Mouse (Mus musculus) telencephalon, adult 2 months (tissue): ENCODE data around the gene Iqcd.

Source experiments
- DNase-seq: peaks from one replicate; pipeline ENCODE4 v3.0.0-alpha.2; 2011; ENCODE audit warnings: low read depth, low spot score

The Iqcd gene

DNA sequence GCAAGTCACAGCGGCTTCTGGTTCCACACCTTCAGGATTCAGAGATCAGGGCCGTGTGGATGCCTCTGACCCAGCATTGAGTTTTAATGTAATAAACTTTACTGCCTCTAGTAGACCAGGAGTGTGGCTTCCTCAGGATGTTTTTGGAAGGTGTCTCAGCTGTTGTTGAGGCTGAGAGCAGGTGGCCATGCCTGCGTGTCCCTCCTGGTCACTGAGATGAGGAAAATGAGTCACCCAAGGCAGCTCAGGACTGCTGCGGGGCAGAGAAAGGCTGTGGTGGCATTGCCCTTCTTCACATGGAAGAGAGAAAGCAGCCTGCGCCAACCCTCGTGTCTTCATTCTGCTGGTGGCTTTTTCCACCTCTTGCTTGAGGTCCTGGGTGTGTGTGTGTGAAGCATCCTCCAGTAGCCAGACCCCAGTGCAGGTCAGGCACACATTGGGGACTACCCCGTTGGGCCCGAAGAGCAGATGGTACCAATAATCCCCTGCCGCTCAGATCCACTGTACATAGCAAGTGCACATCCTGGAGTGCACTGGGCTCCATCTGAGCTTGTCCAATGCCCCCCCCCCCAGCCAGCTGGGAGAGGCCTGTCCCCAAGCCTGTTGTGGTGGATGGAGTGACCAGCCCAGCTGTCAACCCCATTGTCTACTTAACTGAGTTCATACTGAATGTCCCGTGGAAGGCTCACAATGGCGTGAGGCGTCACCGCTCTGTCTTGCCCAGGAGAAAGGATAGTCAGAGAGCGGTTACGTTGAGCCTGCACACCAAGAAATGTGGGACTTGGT lies 38.9 kb downstream of the Iqcd start:
- DNase-seq: no peak

DNA sequence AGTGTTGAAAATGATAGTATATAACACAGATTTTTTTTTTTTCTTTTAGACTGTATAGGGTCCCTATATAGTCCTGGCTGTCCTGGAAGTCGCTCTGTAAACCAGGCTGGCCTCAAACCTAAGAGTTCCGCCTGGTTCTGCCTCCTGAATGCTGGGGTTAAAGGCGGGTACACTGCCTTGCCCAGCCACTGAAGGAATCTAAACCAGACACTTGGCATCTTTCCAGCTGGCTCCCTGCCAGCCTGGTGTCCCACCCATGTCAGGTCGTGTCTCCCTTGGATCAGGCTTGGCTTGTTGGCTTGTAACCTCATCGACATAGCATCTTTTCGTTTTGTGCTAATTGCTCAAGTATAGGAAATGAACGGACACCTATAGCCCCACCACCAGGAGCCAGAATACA lies 39.8 kb downstream of the Iqcd start:
- DNase-seq: no peak

DNA sequence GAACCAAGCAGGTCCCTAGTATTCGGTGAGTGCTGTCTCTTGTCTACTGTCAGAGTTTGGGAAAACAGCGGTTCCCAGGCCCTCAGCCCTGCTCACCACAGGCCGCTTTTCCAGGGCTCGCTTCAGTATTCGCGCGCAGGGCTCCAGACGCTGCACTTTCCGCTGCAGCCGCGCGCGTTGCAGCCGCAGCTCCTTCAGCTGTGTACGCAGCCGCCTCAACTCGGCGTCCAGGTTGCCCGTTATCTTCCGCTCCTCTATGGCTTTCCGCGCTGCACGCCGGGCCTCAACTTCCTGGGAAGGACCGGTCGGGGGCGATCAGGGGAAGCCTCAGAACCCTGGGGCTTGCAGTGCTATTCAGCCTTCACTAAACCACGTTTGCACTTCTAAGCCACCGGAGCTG lies 42.3 kb downstream of the Iqcd start:
- DNase-seq: no peak

DNA sequence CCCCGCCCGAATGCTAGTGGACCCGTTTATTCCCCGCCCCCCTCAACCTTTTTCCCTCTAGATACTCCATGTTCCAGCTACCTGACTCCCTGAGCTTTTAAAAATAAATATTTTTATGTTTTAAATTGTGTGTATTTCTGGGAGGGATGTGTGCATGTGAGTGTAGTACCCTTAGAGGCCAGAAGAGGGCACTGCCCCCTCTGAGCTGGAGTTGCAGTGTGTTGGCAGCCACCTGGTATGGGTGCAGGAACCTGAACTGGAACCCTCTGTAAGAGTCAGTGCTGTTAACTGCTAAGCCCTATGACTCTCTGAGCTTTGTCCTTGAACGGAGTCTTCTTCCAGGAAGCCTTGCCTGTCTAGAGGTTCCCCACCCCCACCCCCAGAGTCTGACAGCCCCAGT lies 43.1 kb downstream of the Iqcd start:
- no peak for DNase-seq

DNA sequence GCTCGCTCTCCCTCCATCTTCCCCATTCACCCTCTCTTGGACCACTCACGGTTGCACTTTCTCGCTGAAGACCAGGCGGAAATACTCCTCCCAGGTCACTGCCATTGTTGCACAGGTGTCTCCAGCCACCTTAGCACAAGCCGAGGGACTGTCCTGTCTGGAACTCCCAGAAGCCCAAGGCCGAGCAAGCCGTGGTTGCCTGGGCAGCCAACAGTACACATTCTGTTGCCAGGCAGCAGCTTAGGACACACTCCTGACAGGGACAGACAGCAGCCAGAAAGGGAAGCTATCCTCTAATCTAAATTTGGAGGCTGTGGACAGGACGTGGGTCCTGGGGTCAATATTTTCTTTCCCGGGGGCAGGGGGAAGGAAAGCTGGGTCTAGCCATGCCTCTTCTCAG lies 45.3 kb downstream of the Iqcd start, which contains the start of gene Cfap73:
Gene Cfap73, minus strand, starts transcription at position 105 of the 400 bp plus-strand sequence.
- DNase-seq: no peak

DNA sequence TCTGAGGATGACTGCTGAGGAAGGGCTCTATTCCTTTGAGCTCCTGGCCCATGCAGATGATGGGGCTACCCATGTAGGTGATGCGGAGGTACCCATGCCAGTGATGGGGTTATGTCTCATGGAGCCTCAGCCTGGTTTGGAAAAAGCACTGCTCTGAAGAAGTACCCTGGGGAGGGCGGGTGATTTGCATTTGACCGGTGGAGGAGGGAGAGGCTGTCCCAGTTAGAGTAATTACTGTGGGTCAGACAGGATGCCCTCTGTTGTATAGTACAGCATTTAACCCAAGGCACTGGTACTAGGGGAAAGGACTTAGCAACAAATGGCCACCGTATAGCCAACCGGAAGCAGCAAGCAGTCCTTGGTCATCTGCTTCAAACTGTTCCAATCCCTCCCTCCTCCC lies 46.0 kb downstream of the Iqcd start:
- no peak for DNase-seq

DNA sequence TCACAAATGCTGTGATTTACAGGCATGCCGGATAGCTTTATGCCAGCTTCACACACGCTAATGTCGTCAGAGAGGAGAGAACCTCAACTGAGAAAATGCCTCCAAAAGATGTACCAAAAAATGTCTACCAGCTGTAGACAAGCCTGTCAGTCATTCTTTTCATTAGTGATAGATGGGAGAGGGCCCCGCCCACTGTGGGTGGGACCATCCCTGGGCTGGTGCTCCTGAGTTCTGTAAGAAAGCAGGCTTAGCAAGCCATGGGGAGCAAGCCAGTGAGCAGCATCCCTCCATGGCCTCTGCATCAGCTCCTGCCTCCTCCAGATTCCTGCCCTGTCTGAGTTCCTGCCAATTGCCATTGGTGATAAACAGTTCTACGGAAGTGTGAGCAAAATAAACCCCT lies 46.8 kb downstream of the Iqcd start:
- no peak for DNase-seq

DNA sequence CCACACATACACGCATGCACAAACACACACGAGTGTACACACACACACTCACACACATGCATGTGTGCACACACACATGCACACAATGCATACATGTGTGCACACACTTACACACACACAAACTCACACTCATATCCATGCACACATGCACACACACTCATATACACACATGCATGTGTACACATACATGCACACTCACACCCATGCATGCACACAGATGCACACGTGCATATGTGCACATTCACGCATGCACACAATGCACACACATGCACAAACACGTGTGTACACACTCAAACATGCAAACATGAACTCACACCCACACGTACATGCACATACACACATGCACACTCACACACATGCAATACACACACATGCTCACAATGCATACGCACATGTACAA lies 51.3 kb downstream of the Iqcd start:
- DNase-seq: no peak

DNA sequence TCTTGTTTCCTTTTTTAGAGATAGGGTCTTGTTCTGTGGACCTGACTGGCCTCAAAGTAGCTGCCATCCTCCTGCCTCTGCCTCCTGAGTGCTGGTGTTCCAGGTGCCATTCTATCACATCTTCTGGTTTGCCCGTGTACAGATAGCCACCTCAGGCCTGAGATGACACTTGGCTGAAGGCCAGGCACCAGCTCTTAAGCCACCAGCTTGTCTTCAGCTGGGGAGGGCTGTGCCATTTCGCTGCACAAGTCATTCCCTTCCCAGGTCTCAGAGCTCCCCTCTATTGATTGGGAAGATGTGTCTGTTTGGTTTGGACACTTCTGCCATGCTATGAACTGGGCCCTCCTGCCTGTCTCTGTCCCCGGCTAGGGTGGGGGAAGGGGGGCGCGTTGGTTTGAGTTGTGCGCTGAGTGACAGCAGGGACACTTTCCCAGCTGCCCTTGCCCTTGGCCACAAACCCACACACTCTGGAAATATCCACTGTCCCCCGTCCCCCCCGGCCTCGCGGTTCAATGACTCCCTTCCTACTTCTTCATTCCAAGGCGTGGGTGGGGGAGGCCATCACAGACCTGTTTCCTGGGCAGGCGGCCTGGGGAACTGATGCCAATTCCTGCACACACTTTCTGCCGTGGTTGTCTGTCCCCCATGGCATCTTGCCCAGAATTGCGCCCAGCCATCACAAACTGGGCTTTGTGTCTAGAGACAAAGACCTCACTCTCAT lies 54.7 kb downstream of the Iqcd start:
- DNase-seq: no peak

DNA sequence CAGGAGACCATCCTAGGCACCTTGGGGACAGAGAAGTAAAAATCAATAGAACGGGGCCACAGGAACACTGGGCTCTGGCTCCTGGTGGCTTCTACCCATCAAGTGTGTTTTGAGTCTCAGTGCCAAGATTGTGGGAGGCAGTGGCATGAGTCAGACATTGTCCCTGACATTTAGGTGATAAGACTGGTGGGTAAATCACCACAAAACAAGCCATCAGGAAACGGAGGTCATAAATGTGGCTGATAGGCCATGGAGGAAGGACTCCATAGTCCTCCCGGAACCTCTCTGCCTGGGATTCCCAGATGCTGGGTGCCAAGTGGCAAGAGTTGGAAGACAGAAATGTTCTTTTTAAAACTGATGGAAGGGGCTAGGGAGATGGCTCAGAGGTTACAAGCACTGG lies 55.4 kb downstream of the Iqcd start:
- DNase-seq: no peak

DNA sequence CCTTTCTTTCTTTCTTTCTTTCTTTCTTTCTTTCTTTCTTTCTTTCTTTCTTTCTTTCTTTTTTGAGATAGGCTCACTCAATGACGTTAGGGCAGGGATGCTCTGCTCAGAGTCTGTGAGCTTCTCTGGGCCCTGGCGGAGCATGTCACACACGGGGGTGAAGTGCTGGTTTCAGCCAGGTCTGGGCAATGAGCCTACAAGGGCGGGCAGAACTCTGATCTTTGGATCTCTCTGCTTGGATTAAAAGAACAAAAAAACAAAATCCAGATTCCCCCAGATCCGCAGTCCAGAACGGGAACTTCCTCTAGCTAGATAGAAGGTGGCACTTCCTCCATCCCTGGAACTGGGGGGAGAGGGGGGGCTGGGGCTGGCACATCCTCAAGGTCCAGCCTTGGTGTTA lies 57.0 kb downstream of the Iqcd start:
- no peak for DNase-seq

DNA sequence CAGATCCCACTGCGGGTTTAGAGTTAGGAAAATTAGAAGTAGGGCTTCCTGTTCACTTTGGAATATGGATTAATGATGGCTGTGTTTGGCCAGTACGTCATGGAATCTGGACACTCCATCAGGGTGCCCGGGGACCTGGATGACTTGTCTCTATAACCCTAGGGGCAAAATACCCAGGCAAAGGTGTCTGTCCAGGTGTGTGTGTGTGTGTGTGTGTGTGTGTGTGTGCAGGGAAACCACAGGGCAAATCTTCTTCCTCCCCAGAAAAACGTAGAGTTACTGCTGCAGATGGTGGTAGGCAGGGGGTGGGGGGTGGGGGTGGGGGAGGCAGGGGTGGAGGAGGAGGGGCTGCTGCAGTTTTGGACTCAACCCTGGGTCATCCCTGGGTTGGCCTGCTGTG lies 58.5 kb downstream of the Iqcd start:
- no peak for DNase-seq

DNA sequence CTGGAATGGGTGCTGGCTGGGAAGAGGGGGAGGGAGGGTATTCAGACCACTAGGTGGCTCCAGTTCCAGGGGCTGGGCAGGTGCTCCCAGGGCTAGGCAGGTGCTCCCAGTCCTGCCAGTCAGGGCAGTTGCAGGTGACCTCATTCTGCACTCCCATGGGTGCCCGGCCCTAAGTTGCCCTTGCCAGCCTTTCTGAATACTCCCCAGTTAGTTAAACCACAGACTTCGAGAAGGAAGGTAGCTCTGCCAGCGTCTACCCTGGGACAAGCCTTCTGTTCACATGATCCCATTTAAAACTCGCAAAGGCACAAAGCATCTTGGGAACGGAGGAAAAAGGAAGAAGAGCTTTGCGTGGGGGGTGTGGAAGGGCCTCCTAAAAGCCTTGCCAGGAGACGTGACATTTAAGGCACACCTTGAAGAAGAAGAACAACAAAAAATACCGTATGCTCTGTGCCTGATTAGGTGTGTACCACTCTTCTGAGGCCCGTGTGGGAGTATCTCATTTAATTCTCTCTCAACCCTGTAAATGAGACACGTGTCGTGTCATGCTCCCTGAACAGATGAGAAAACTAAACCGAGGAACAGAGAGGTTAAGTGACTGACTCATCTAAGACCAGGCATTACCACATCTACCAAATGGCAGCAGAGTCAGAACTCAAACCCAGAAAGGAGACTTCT lies 59.1 kb downstream of the Iqcd start:
- peak; percentile 78 for DNase-seq

DNA sequence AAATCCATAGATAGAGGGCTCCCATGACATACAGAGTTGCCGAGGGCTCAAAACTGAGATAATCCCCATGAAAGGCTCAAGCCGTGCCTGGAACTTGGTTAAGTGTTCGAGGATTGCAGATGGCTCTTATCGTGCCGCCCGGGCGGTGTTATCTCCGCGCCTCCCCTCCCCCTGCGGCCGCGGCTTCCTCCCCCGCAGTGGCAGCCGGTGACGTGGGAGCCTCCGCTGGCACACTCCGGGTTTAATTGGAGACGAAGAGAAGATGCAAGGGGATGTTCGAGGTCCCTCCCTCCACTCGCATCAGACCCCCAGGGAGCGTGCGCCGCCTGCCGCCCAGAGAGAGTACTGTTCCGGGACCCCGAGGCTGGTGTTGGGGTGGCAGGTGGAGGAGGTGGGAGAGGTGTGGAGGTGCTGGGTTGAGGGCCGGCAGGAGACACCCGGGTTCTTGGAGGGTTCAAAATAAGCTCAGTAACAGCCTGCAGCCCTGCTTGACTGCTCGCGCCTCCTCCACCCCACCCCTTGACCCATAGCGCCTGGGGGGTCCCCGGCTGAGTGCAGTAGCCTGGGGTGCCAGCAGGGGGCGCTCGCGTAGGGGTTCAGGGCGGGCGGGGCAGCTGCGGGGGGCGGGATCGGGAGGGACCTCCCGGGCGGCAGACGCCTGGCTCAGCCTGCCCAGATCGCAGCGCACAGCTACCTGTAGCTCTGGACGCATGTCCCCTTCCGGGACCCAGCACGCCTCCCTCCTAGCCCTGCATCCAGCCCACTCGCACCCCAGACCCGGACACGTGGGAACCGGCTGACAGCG lies 60.0 kb downstream of the Iqcd start, which contains the start of gene Rasal1:
Gene Rasal1, plus strand, starts transcription at position 244 of the 805 bp plus-strand sequence.
- peak; percentile 68 for DNase-seq

DNA sequence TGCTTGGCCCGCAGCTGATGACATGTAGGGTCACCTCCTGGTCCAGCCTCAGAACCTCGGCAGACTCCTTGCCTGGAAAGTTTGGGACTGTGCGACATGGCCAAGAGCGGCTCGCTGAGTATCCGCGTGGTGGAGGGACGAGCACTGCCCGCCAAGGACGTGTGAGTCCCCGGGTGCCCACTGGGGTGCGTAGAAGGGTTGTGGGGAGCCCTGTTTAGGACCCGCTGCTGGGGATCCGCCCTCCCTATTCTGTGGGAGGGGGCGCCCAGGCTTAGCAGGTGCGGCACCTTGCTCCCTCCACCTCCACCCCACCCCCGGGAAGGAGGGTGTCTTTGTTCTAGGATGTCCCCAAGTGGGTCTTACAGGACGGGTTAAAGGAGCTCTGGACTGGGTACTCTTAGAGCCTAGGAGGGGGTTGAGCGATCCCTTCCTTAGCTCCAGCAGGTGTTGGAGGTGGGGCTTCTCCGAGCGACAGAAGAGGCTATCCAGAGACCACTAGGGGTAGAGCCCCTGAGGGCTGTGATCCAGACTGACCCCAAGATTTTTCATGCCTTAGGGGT lies 60.6 kb downstream of the Iqcd start:
- no peak for DNase-seq

DNA sequence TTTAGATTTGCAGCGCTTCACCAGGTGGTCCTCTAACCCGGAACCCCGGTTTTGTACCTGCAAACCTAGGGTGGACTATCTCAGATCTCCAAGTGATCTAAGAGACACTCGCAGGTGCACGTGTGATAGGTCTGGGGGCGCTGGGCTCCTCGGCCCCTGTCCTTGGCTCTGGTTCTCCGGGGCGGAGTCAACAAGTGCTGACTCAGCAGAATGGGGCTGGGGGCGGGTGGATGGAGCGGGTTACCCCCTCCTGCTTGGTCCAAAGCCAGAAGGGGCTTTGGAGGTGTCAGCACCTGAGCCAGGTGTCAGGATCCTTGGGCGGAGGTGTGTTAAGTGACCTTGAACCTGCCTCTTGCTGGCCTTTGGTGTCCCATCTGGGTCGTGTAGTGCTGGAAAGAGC lies 61.1 kb downstream of the Iqcd start:
- DNase-seq: no peak

DNA sequence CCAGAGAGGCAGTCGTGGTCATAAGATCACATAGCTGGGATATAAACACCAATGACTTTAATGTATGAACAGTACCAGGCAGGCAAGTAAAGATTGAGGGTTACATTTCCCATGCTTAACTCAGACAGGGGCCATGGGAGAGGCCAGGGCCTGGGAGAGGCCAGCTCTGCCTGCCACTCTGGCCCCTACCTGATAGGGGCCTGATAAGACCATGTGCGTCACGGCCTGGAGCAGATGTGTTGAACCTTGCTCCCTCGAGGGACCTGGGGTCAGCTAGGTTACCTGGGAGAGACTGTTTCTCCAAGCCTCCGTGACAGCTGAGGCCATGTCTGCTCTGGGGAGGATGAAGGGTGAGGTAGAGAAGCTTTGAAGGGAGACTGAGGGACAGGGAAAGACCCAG lies 62.4 kb downstream of the Iqcd start:
- DNase-seq: no peak

DNA sequence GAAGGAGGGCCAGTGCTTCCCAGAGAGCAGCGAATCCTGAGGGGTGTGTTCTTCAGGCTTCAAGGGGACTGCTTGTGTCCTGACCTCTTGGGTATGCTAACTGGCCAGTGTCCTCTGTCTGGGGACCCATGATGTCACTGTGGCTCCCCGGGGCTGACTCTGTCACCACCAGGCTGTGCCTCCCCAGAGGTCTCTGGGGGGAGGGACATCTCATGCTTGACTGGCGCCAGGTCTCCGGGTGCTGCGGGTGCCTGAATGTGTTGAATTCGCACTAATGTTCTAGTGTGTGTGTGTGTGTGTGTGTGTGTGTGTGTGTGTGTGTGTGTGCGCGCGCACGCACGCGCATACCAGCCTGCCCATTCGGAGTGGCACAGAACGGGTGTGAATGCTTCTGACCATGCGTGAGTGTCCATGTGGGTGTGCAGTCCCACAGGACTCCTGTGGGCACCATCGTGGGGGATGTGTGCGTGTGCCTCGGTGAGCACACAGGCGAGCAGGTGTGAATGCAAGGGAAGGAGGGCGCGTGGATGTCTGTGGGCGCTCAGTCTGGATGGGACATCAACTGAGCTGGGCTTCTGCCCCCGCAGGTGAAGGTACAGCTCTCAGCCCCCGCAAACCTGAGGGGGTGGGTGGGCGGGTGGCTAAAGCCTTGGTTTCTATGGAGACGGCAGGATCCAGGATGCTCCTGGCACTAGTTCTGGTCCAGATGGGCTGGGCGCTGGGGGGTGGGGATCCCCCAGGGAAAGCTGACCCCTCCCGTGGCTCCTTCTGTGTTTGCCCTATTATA lies 64.3 kb downstream of the Iqcd start:
- DNase-seq: peak; percentile 45

DNA sequence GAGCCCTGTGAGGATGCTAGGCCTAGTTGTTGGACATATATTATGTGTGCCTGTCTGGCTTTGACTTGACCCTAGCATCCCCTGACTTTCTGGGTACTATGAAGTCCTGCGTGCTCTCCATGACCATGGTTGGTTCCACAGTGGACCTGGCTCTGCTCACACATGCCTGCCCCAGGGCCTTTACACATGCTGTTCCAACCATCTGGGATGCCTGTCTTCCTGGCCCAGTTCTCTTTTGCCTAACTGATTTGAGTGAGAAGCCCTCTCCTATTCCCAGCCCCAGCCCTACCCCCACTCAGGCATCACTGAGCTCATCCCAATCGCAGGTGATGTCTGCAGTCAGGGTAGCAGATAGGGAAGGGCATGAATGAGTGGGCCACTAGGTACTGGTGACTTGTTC lies 65.1 kb downstream of the Iqcd start:
- DNase-seq: no peak

DNA sequence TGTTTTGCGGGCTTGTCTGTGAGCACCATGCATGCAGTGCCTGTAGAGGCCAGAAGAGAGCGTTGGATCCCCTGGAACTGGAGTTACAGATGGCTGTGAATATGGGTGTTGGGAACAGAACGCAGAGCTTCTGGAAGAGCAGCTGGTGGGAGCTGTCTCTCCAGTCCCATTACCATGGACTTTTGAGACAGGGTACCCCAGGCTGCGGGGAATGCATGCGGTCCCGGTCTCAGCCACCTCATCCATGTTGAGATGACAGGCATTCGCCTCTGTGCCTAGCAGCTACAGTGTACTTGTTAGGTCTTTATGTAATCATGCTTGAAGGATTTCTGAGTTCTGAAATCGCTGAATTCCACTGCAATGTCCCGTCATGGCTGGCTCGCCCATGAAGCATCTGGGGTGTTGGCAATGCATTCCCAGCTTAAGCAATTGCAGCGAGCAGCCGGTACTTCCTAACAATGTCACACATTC lies 67.5 kb downstream of the Iqcd start:
- DNase-seq: peak; percentile 88
